Mouse (Mus musculus) left cerebral cortex, postnatal 25 days (tissue): ENCODE measurements around the gene Olfr843. TPM values are rescaled to one million over a fixed set of nuclear protein-coding genes. Genes with fewer than 3 reads are reported as not detected.

ENCODE experiments used
- DNase-seq, 2 experiments: peaks; one replicate each; pipeline ENCODE4 v3.0.0; 2022; ENCODE audit warnings: low spot score in 2 of 2, mixed read lengths in 1 of 2
- intact Hi-C: fragments of 180-260 bp; cut with DNase I; formaldehyde crosslinking; loops from one replicate; pipeline ENCODE4 v1.15.1; 2025
- total RNA-seq, 2 experiments: library from RNA; stranded (reverse); gene quantifications; 2 replicates each; pipeline ENCODE4 v1.2.3; 2021

Gene Olfr843
- not detected for total RNA-seq

GRCm38 (mm10) chr9:19251887-19252286 is at the start of gene Olfr843:
Gene Olfr843 (minus strand): TSS chr9:19251987.
- intact Hi-C loops = no loop called here
- DNase-seq = no peak

Other genes starting within 250 kb of the Olfr843 start
- gene Olfr835, start 219.3 kb downstream of the Olfr843 start, total RNA-seq = not detected
- not detected for gene Olfr836, start 131.6 kb downstream of the Olfr843 start, total RNA-seq
- not detected for gene Olfr837, start 115.7 kb downstream of the Olfr843 start, total RNA-seq
- gene Olfr839-ps1, start 74.7 kb downstream of the Olfr843 start, total RNA-seq = under 1 TPM; 0.05 to 0.14 TPM
- gene Olfr844, start 64.4 kb upstream of the Olfr843 start, total RNA-seq = not detected
- not detected for gene Olfr845, start 84.5 kb upstream of the Olfr843 start, total RNA-seq
- gene Olfr846, start 112.0 kb upstream of the Olfr843 start, total RNA-seq = not detected
- not detected for gene Olfr847, start 126.7 kb upstream of the Olfr843 start, total RNA-seq
- not detected for gene Olfr849, start 188.3 kb upstream of the Olfr843 start, total RNA-seq
- not detected for gene Olfr850, start 226.3 kb upstream of the Olfr843 start, total RNA-seq
- gene Olfr851, start 241.3 kb upstream of the Olfr843 start, total RNA-seq = not detected